Mouse (Mus musculus): ENCODE measurements around the gene Fyn.

GRCm38 (mm10) chr10:39450356-39450755 is 81.7 kb downstream of the Fyn start:
- TF ChIP-seq CTCF (IDR thresholded peaks at IDR 0.05; ENCODE audit: borderline replicate concordance, control insufficient read depth, extremely low read depth, insufficient read depth, low read length, poor library complexity): no peak
- no peak for TF ChIP-seq POLR2A (IDR thresholded peaks at IDR 0.05; ENCODE audit: control insufficient read depth, extremely low read depth, insufficient read depth, low read length, poor library complexity)
